Mouse (Mus musculus) spleen, postnatal 10 days (tissue): Measurements from ENCODE around the gene Dse.

Experiments used
- DNase-seq, 2 experiments: peaks; one replicate each; pipeline ENCODE4 v3.0.0; 2021 to 2022; ENCODE audit warnings: low spot score in 2 of 2

Dse gene

GRCm38 (mm10) chr10:34198574-34198973 lies 8.9 kb downstream of the Dse start:
- no peak for DNase-seq

GRCm38 (mm10) chr10:34198061-34198460 lies 9.5 kb downstream of the Dse start:
- peak in 1 of 2 experiments; percentile 22 for DNase-seq

GRCm38 (mm10) chr10:34197269-34197668 lies 10.2 kb downstream of the Dse start:
- DNase-seq = no peak

- no peak for DNase-seq
Observed at GRCm38 (mm10) chr10:34194957-34195356, 12.6 kb downstream of the Dse start.

GRCm38 (mm10) chr10:34194503-34194902 lies 13.0 kb downstream of the Dse start:
- no peak for DNase-seq

- no peak for DNase-seq
Observed at GRCm38 (mm10) chr10:34186571-34187260, 20.8 kb downstream of the Dse start.

- DNase-seq = no peak
Observed at GRCm38 (mm10) chr10:34185556-34185955, 22.0 kb downstream of the Dse start.

- DNase-seq = no peak
Observed at GRCm38 (mm10) chr10:34184956-34185355, 22.6 kb downstream of the Dse start.

- DNase-seq = no peak
Observed at GRCm38 (mm10) chr10:34183731-34184130, 23.8 kb downstream of the Dse start.

- no peak for DNase-seq
Observed at GRCm38 (mm10) chr10:34175870-34176606, 31.5 kb downstream of the Dse start.

GRCm38 (mm10) chr10:34172663-34173282 lies 34.7 kb downstream of the Dse start:
- DNase-seq = no peak

- DNase-seq = no peak
Observed at GRCm38 (mm10) chr10:34171660-34172059, 35.9 kb downstream of the Dse start.

GRCm38 (mm10) chr10:34171191-34171590 lies 36.3 kb downstream of the Dse start:
- no peak for DNase-seq

GRCm38 (mm10) chr10:34166971-34167370 lies 40.5 kb downstream of the Dse start:
- no peak for DNase-seq

- no peak for DNase-seq
Observed at GRCm38 (mm10) chr10:34155796-34156554, 51.5 kb downstream of the Dse start.

GRCm38 (mm10) chr10:34151827-34152226 lies 55.7 kb downstream of the Dse start:
- DNase-seq = peak in 1 of 2 experiments; percentile 35

GRCm38 (mm10) chr10:34150454-34150853 lies 57.1 kb downstream of the Dse start:
- DNase-seq = no peak

- no peak for DNase-seq
Observed at GRCm38 (mm10) chr10:34149772-34150171, 57.7 kb downstream of the Dse start.

GRCm38 (mm10) chr10:34141693-34142092 lies 65.8 kb downstream of the Dse start:
- no peak for DNase-seq

GRCm38 (mm10) chr10:34139768-34140167 lies 67.7 kb downstream of the Dse start:
- no peak for DNase-seq

- DNase-seq = no peak
Observed at GRCm38 (mm10) chr10:34138027-34138426, 69.5 kb downstream of the Dse start.

- DNase-seq = no peak
Observed at GRCm38 (mm10) chr10:34136432-34136831, 71.1 kb downstream of the Dse start.
